Mouse (Mus musculus) activated CD4-positive, CD25-positive, alpha-beta regulatory T cell, adult 9 weeks (primary cell): ENCODE results near the gene Gstm3. TPM values are rescaled to one million over a fixed set of nuclear protein-coding genes. Genes with fewer than 3 reads are reported as not detected.

Source experiments
- polyA plus RNA-seq: library from polyadenylated mRNA; unstranded; fragments of 100-300 nt; shearing (Covaris generic); gene quantifications from one replicate; pipeline ENCODE4 v1.2.1, GENCODE M21; 2017

Gene Gstm3
- polyA plus RNA-seq: not detected

DNA sequence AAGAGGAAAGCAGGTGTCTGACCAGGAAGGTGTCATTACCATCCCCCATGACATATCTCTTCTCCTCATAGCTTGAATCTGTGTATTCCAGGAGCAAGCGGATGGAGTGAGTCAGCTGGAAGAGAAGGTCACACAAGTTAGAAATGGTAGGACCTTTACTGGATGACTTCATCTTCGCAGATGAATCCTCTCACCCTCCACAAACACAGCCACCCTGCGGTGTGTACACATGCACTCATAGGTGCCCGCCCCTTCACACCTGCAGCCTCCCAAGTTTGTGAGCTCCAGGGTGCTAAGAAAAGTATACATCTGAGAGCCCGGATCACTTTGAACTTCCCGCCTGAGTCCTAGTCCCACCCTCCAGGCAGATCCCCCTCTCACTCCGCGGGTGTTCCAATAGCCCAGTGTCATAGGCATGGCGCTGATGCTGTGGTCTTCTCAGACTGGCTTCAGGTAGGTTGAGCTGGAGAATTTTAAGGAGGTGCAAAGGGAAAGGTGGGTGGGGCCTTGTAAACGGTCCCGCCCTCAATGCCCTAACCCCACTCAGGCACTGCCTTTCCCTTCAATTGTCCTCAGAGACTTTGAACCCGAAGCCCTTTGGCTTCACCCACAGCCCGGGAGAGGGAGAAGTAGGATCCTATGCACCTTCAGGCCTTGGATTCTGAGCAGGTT lies at the start of gene Gstm3:
Gstm3 (minus strand) TSS at position 560 of the 672 bp plus-strand sequence.

DNA sequence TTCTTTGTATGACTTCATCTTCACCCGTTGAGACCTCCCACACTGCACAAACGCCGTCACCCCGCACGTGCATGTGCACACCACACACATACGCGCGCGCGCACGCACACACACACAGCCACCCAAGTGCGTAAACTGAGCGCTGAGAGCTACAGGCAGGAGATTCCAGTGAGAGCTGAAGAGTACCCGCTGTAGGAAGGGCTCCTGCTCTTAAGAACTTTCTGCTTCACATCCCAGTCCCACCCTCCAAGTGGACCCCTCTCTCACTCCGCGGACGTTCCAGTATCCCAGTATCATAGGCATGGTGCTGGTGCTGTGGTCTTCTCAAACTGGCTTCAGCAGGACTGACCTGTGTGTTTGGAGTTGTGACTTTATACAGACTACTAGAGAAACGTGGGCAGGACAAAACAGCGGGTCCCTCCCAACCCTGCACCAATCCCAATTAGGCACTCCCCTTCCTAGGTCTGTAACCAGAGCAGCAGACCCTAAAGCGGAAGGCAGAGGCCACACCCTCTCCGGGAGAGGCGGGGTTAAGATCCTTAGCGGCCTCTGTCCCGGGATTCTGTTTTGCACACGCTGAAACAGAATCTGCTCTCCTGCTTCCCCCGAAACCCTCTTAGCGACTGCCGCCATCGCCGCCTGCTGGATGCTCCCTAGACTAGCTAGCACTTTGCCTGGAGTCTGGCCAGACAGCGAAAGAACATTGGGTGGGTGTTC lies 48.5 kb upstream of the Gstm3 start, which contains the start of gene Gstm1:
Gstm1 (minus strand) TSS at position 501 of the 717 bp plus-strand sequence.

DNA sequence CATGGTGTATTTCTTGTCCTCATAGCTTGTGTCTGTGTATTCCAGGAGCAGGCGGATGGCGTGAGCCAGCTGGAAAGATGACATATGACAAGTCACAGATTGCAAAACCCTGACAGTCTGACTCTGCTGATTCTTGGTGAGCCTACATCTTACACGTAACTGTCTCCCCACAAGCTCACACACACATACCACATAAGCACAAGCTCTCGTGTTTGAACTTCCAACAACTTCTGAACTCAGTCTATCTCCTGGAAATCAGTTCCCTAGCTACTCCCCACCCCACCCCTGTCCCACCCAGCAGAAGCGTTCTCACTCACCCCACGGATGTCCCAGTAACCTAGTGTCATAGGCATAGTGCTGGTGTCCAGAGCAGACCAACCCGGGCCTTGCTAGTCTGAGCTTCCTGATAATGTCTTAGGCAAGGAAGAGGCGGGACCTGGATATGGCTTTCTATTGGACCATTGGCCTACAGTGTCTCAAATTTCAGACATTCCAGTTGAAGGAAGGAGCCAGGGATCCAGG lies 17.0 kb upstream of the Gstm3 start, which contains the start of gene Gstm2:
Gstm2 (minus strand) TSS at position 413 of the 522 bp plus-strand sequence.

DNA sequence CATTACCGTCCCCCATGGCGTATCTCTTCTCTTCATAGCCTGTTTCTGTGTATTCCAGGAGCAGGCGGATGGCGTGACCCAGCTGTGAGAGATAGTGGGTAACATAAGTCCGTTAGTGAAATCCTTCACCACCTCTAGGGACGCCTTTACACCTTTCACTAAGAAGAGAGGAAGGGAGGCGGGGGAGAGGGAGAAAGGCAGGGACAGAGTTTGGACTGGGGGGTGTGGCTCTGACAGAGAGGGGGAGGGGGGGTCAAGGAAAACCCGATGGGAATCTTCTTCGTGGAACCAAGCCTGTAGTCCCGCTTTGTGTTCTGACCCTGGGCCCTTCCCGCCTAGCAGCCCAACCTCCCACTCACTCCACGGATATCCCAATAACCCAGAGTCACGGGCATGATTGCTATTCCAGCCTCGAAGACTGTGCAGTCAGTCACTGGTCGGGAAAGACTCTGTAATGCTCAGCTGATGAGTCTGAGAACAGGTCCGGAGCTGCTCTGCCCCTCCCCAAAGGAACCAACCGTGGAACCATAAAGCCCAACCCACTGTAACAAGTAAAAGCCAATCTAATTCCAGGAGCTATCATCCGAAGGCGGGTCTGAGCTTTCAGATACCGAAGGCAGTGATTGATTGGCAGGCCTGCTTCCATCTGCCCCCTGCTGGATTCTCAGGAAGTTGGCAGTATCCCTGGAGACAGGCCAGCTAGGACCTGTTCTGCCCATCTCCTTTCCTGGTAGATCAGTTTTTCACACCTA lies 25.7 kb downstream of the Gstm3 start, which contains the start of gene Gstm6:
Gstm6 (minus strand) TSS at position 511 of the 752 bp plus-strand sequence.

DNA sequence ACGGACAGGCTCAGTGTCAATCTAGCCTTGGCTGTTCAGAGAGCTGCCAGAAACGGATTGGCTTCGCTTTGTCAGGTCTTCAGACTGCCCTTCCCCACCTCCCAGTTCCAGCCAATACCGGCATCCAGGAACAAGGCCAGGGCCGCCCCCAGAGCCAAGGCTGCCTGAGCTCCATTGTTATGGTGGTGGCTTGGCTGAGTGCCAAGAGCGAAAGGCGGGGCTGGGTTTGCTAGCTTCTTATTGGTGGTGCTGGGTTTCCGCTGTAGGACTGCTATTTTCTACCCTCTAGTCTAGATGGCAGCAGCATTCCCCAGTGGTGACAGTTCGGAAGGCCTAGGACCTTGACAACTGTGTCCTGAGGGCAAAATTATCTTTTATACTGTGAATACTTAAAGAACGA lies 37.4 kb downstream of the Gstm3 start, which contains the start of gene Gstm7:
Gstm7 (minus strand) TSS at position 148 of the 400 bp plus-strand sequence.

Other genes with a start within 250 kb of the Gstm3 start
- 22.6 TPM for gene Csf1, start 208.8 kb downstream of the Gstm3 start, polyA plus RNA-seq
- gene Eps8l3, start 92.1 kb downstream of the Gstm3 start, polyA plus RNA-seq: not detected
- gene Gstm5, start 73.5 kb downstream of the Gstm3 start, polyA plus RNA-seq: 1.4 TPM
- 1.2 TPM for gene Gstm7, start 37.5 kb downstream of the Gstm3 start, polyA plus RNA-seq
- not detected for gene Gstm6, start 25.5 kb downstream of the Gstm3 start, polyA plus RNA-seq
- gene Gstm2, start 17.2 kb upstream of the Gstm3 start, polyA plus RNA-seq: not detected
- gene Gstm1, start 48.7 kb upstream of the Gstm3 start, polyA plus RNA-seq: 2.6 TPM
- 10.1 TPM for gene Gstm4, start 75.6 kb upstream of the Gstm3 start, polyA plus RNA-seq
- gene Ampd2, start 117.4 kb upstream of the Gstm3 start, polyA plus RNA-seq: 58.2 TPM
- not detected for gene Gnat2, start 123.5 kb upstream of the Gstm3 start, polyA plus RNA-seq
- 204 TPM for gene Gnai3, start 176.9 kb upstream of the Gstm3 start, polyA plus RNA-seq
- not detected for gene Gpr61, start 185.6 kb upstream of the Gstm3 start, polyA plus RNA-seq
- 0.56 TPM for gene Amigo1, start 217.1 kb upstream of the Gstm3 start, polyA plus RNA-seq
- gene Cyb561d1, start 231.9 kb upstream of the Gstm3 start, polyA plus RNA-seq: 25.3 TPM
- gene Atxn7l2, start 241.7 kb upstream of the Gstm3 start, polyA plus RNA-seq: 7.8 TPM